Mouse (Mus musculus) kidney, adult 8-10 months (tissue): ENCODE measurements around the gene Slc6a3.

Experiments
- DNase-seq, 2 experiments: peaks; one replicate each; pipeline ENCODE4 v3.0.0; 2022

Slc6a3 gene

GRCm38 (mm10) chr13:73592546-73592945 lies 56.0 kb downstream of the Slc6a3 start:
- DNase-seq = no peak

DNA sequence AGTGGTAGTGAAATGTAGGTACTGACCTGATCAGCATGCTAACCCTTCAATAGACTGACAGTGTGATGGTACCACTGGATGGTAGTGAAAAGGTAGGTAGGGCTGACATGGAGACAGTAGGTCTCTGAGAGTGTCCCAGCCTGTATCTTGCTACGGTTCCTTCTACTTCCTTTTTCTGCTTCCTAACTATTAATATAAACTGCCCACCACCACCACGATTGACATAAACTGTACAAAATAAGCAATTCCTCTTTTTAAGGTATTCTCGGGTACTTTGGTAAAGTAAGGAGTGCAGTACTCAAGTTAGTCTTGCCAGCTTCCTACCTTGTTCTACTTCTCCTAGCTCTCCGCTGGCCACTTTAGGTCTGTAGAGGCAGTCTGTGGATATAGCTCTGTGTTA lies 59.7 kb downstream of the Slc6a3 start:
- DNase-seq = no peak

DNA sequence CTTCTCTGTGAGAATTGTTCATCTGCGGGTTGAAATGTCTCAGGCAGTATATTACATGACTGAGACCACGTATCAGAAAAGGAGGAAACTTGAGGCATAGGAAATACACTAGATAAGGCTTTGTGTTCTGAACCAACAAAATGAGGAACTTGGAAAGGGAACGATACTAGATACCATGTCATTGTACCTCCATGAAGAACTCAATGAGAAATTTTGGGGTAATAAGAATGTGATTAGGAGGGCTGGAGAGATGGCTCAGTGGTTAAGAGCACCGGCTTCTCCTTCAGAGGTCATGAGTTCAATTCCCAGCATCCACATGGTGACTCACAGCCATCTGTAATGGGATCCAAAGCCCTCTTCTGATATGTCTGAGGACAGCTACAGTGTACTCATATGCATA lies 63.7 kb downstream of the Slc6a3 start:
- no peak for DNase-seq

DNA sequence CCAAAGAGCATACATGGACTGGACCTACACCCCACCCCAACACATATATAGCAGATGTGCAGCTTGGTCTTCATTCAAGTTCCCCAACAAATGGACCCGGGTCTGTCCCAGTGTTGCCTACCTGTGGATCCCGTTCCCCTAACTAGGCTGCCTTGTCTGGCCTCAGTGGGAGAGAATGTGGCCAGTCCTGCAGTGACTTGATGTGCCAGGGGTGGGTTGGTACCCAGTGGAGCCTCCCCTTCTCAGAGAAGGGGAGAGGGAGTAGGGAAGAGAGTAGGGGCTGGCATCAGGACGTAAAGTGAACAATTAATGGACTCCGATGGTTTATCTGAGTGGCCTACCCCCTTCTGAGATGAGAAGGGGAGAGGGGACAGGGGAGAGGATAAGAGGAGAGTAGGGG lies 66.5 kb downstream of the Slc6a3 start:
- no peak for DNase-seq

GRCm38 (mm10) chr13:73603522-73604155 lies 67.1 kb downstream of the Slc6a3 start, which contains the start of gene Clptm1l:
TSS of gene Clptm1l (plus strand) at chr13:73604006.
- peak; percentile 96 to 98 for DNase-seq

GRCm38 (mm10) chr13:73604156-73604957 lies 67.8 kb downstream of the Slc6a3 start:
- DNase-seq = no peak

GRCm38 (mm10) chr13:73618406-73618805 lies 81.9 kb downstream of the Slc6a3 start:
- no peak for DNase-seq

GRCm38 (mm10) chr13:73620637-73621036 lies 84.1 kb downstream of the Slc6a3 start:
- DNase-seq = no peak

DNA sequence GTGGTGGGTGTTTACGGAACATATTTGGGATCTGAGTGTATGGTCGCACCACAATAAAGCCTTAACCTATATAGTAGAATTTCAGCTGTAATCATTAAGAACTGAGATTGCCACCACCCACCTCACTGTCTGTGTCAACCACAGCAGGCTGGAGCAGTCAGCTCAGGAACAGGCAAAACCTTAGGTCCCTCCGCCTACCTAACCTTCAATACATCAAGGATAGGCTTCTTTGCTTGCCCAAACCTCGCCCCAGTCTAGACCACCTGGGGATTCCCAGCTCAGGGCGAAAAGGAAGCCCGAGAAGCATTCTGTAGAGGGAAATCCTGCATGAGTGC lies 89.8 kb downstream of the Slc6a3 start:
- no peak for DNase-seq

DNA sequence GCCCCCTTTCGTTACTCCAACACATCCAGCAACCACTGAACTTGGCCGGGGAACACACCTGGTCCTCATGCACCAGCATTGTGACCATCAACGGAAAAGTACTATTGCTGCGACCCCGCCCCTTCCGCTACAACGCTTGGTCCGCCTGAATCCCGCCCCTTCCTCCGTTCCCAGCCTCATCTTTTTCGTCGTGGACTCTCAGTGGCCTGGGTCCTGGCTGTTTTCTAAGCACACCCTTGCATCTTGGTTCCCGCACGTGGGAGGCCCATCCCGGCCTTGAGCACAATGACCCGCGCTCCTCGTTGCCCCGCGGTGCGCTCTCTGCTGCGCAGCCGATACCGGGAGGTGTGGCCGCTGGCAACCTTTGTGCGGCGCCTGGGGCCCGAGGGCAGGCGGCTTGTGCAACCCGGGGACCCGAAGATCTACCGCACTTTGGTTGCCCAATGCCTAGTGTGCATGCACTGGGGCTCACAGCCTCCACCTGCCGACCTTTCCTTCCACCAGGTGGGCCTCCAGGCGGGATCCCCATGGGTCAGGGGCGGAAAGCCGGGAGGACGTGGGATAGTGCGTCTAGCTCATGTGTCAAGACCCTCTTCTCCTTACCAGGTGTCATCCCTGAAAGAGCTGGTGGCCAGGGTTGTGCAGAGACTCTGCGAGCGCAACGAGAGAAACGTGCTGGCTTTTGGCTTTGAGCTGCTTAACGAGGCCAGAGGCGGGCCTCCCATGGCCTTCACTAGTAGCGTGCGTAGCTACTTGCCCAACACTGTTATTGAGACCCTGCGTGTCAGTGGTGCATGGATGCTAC lies 90.4 kb downstream of the Slc6a3 start, which contains the start of gene Tert:
TSS of gene Tert (plus strand) at position 167 of the 805 bp plus-strand sequence.
- DNase-seq = peak; percentile 43 to 44
